9 mouse cellular contexts compared by ENCODE assay signal in genomic region chrX:170674229-170674771, GRCm38 (mm10). TPM values are rescaled to one million over a fixed set of nuclear protein-coding genes. Genes with fewer than 3 reads are reported as not detected.
DNase-seq lines count a peak whose midpoint lies in the region; ATAC-seq and TF ChIP-seq lines count a peak whose summit lies in the region.
"Had no signal": no experiment of that assay in that cellular context is flagged by ENCODE, and none has a peak within 500 bp of the region (broad histone marks: within the 10 kb centered on the region; RNA-seq: fewer than 3 reads in every experiment).

No protein-coding gene starts in this region.

- H3K27ac ChIP-seq in forebrain, embryonic 11.5 days (ENCODE audit: low read depth, low read length) = no peak overlapping the region
- H3K27ac ChIP-seq in intestine, embryonic 14.5 days (ENCODE audit: low read depth) = no peak overlapping the region
- no peak overlapping the region for H3K27ac ChIP-seq in stomach, postnatal 0 days (replicated peaks)

- WGBS in forebrain, embryonic 11.5 days = 82% methylated on average over 27 of the region's 27 CpGs
- WGBS in intestine, embryonic 14.5 days = 82% methylated on average over 27 of the region's 27 CpGs
- 78% methylated on average over 27 of the region's 27 CpGs for WGBS in stomach, postnatal 0 days

- H3K4me1 ChIP-seq in forebrain, embryonic 11.5 days (replicated peaks; ENCODE audit: control insufficient read depth, insufficient read depth, low read length) = no peaks in the 10 kb centered on the region
- H3K4me1 ChIP-seq in intestine, embryonic 14.5 days (replicated peaks; ENCODE audit: control insufficient read depth, insufficient read depth, low read length) = no peaks in the 10 kb centered on the region
- no peaks in the 10 kb centered on the region for H3K4me1 ChIP-seq in stomach, postnatal 0 days (replicated peaks; ENCODE audit: control insufficient read depth, insufficient read depth)

- no peak for TF ChIP-seq EP300 in stomach, postnatal 0 days (optimal IDR thresholded peaks at IDR 0.05)

- peak; percentile 69 for ATAC-seq in forebrain, embryonic 11.5 days (replicated peaks; ENCODE audit: low FRiP score)
- peak; percentile 68 for ATAC-seq in intestine, embryonic 14.5 days (replicated peaks; ENCODE audit: low FRiP score, low TSS enrichment, low read depth)
- ATAC-seq in megakaryocyte-erythroid progenitor cell, adult 5-6 weeks (replicated peaks; ENCODE audit: low FRiP score, low TSS enrichment, poor library complexity, severe bottlenecking) = peak; percentile 44
- peak; percentile 83 for ATAC-seq in stomach, postnatal 0 days (ENCODE audit: low FRiP score, low TSS enrichment)

- no peaks in the 10 kb centered on the region for H3K27me3 ChIP-seq in forebrain, embryonic 11.5 days (ENCODE audit: control insufficient read depth, insufficient read depth, low read length)
- H3K27me3 ChIP-seq in intestine, embryonic 14.5 days (replicated peaks; ENCODE audit: control insufficient read depth, insufficient read depth, low read length) = no peaks in the 10 kb centered on the region
- no peaks in the 10 kb centered on the region for H3K27me3 ChIP-seq in stomach, postnatal 0 days (ENCODE audit: control insufficient read depth, insufficient read depth, low read length)

- H3K9me3 ChIP-seq in forebrain, embryonic 11.5 days (ENCODE audit: control insufficient read depth, low read length) = peaks cover 32% of the 10 kb centered on the region
- H3K9me3 ChIP-seq in intestine, embryonic 14.5 days (ENCODE audit: control insufficient read depth, low read length) = peaks cover 48% of the 10 kb centered on the region
- H3K9me3 ChIP-seq in stomach, postnatal 0 days (ENCODE audit: control insufficient read depth, low read length) = peaks cover 34% of the 10 kb centered on the region

- no peak for TF ChIP-seq CTCF in stomach, postnatal 0 days (IDR thresholded peaks at IDR 0.05; ENCODE audit: low read depth)

- H3K4me2 ChIP-seq in forebrain, embryonic 11.5 days (ENCODE audit: low read depth, low read length, severe bottlenecking) = no peak overlapping the region
- no peak overlapping the region for H3K4me2 ChIP-seq in intestine, embryonic 14.5 days (ENCODE audit: low read length)
- H3K4me2 ChIP-seq in stomach, postnatal 0 days (replicated peaks; ENCODE audit: low read depth) = no peak overlapping the region

- H3K36me3 ChIP-seq in forebrain, embryonic 11.5 days (ENCODE audit: control insufficient read depth, insufficient read depth, low read length) = peaks cover 6% of the 10 kb centered on the region
- no peaks in the 10 kb centered on the region for H3K36me3 ChIP-seq in intestine, embryonic 14.5 days (ENCODE audit: control insufficient read depth, insufficient read depth, low read length)
- no peaks in the 10 kb centered on the region; the same call in 1 of the 2 replicates for H3K36me3 ChIP-seq in stomach, postnatal 0 days (ENCODE audit: control insufficient read depth, insufficient read depth, low read length)

- H3K9ac ChIP-seq in forebrain, embryonic 11.5 days (ENCODE audit: low read length) = no peak overlapping the region
- no peak overlapping the region for H3K9ac ChIP-seq in intestine, embryonic 14.5 days (ENCODE audit: low read length)
- no peak overlapping the region for H3K9ac ChIP-seq in stomach, postnatal 0 days (ENCODE audit: low read length)

- DNase-seq in cerebellum, adult 11 months = peak; percentile 56
- no peak for DNase-seq in cerebellum, adult 8-10 months
- peak; percentile 56 for DNase-seq in retina, postnatal 1 day
- DNase-seq in retina, embryonic 14.5 days (ENCODE audit: low spot score) = no peak
- DNase-seq in forebrain, embryonic 11.5 days (ENCODE audit: low spot score) = no peak
- peak; percentile 73 for DNase-seq in intestine, embryonic 14.5 days (ENCODE audit: low spot score)
- DNase-seq in stomach, postnatal 0 days (ENCODE audit: low spot score) = peak; percentile 55

- H3K4me3 ChIP-seq in forebrain, embryonic 11.5 days (ENCODE audit: low read depth, low read length) = 0 out of 2 replicates have a peak overlapping the region, but pooled peaks have one; percentile 6
- no peak overlapping the region for H3K4me3 ChIP-seq in intestine, embryonic 14.5 days (ENCODE audit: low read depth, low read length)
- no peak overlapping the region for H3K4me3 ChIP-seq in stomach, postnatal 0 days (ENCODE audit: low read depth, low read length)

RNA-seq across cellular contexts. Expression of gene Asmt, which starts 1.9 kb away (rescaled TPM):
- polyA plus RNA-seq in forebrain, embryonic 11.5 days (2014; fragmentation: Nextera tagmentation; extraction: Ambion mirVana) = not detected in 2 replicates
- polyA plus RNA-seq in intestine, embryonic 14.5 days (2014; fragmentation: Nextera tagmentation; extraction: Ambion mirVana) = not detected in 2 replicates
- not detected in 2 replicates for total RNA-seq in megakaryocyte-erythroid progenitor cell, adult 5-6 weeks (2014; fragmentation: Nextera tagmentation)
- not detected in 2 replicates for total RNA-seq in megakaryocyte-erythroid progenitor cell, adult 5-6 weeks (2017)
- not detected in 2 replicates for polyA plus RNA-seq in stomach, postnatal 0 days (2015; fragmentation: Nextera tagmentation; extraction: Ambion mirVana)
- polyA plus RNA-seq: C2C12 had no signal

Comparison
In these comparisons a context has a peak if more than half of its experiments do, and no peak if none do; other contexts are left out.
1. DNase-seq: peak in cerebellum, adult 11 months (single experiment), retina, postnatal 1 day (single experiment), intestine, embryonic 14.5 days (single experiment) and stomach, postnatal 0 days (single experiment); none in cerebellum, adult 8-10 months (single experiment), retina, embryonic 14.5 days (single experiment) and forebrain, embryonic 11.5 days (single experiment).
2. Peak in every context shown above with its lines, with median percentiles within 50 percentile points of each other: ATAC-seq.